Mouse (Mus musculus) lung, adult 2 months (tissue): ENCODE results near the gene Abcb11.

Experiments used
- CTCF ChIP-seq: fragments of 200-500 bp; IDR thresholded peaks from 2 replicates; pipeline ENCODE4 v1.5.1; 2011; ENCODE audit warnings: mild to moderate bottlenecking, low read length, control low read depth; ENCODE audit not compliant: insufficient read depth
- POLR2A ChIP-seq: fragments of 200-500 bp; IDR thresholded peaks from 2 replicates; pipeline ENCODE4 v1.6.1; 2011; ENCODE audit warnings: low read depth, mild to moderate bottlenecking, control low read depth, low read length, borderline replicate concordance; ENCODE audit errors: extremely low read depth

GRCm38 (mm10) chr2:69328509-69329163, 13.8 kb downstream of the Abcb11 start:
- TF ChIP-seq CTCF, result no peak
- no peak for TF ChIP-seq POLR2A
